Mouse (Mus musculus): ENCODE measurements at regions not wholly inside any gene's neighbourhood (a gene's known extent, or its start where the extent isn't known, plus 50 kb on each side); places are given as distances from the start of the nearest gene placed in this dataset.

DNA sequence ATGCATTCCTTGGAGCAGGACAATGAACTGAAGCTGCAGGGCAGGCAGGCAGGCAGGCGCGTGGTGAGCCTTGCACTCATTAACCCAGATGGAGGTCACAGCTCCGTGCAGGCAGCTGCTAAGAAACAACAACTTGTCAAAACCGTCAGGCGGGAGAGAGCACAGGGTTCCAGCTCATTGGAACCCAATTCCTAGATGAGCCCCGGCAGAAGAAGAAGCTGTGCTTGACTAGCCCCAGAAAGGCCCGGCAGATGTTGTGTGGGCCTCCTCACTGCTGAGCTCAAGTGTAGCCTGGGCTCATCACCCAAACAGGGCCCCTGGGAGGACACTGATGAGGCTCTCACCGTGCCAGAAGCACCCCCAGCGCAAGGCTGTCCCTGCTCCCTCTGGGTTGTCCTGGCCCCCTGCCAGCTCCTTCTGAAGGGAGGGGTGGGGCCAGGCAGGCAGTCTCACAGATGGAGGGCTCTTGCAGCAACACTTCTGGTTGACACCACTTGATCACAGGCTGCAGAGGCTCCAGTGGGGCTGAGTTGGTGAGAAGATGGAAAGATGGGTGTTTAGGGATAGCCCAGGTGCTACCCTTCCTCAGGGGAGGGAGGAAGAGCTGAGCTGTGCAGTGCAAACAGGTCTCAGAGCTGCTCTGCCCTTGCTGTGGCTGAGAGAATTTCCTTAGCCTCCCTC, 58.8 kb upstream of the Maf start:
- TF ChIP-seq FLI1 (IDR thresholded peaks at IDR 0.05; ENCODE audit: low read length) (no peak), GATA1 (IDR thresholded peaks at IDR 0.05; ENCODE audit: borderline replicate concordance, low read length) (no peak)
